Mouse (Mus musculus): Measurements from ENCODE around the gene Kif9. TPM values are rescaled to one million over a fixed set of nuclear protein-coding genes. Genes with fewer than 3 reads are reported as not detected.
A peak's percentile ranks its signal among the peaks of the same experiment; 100 is the strongest.

The Kif9 gene
- total and polyA plus RNA-seq, 3 experiments: 1.1 to 1.8 (median 1.8) TPM

DNA sequence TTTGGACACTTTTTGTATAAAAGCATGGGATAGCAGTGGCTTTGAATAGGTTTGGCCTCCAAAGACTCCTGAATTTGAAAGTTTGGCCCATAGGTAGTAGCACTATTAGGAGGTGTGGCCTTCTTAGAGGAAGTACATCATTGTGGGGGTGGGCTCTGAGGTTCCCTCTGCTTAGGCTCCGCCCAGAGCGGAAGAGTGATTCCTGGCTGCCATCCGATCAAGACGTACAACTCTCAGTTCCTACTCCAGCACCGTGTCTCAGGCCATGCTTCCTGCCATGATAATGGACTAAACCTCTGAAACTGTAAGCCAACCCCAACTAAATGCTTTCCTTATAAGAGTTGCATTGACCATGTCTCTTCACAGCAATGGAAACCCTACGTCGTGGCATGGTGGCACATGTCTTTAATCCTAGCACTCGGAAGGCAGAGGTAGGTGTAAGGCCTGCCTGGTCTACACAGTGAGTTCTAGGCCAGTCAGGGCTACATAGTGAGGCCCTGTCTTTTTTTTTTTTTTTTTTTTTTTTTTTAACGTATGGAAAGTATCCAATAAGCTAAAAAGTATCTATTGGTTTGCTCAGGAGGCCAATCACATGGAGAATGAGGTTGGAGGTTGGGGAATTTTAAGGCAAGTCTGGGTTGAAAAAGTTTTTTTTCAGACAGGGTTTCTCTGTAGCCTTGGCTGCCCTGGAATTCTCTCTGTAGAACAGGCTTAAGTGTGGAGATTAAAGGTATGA is 52.4 kb downstream of the Kif9 start:
- Histone ChIP-seq H3K9me3 (replicated peaks; ENCODE audit: low read length) (no peaks in the 10 kb centered on the region), H3K36me3 (replicated peaks in 1 of 2; ENCODE audit: control insufficient read depth in 1 of 2, insufficient read depth in 1 of 2, low read length in 1 of 2) (peaks cover 0 to 3% of the 10 kb centered on the region in 2 experiments), H3K4me2 (ENCODE audit: insufficient read depth, low read depth, poor library complexity, severe bottlenecking) (no peak overlapping the region), H3K9ac (ENCODE audit: insufficient read depth, low read depth) (no peak overlapping the region), H3K27me3 (replicated peaks) (no peaks in the 10 kb centered on the region), H3K4me3 (replicated peaks in 1 of 3; ENCODE audit: low read depth in 2 of 3, low read length in 2 of 3, poor library complexity in 1 of 3) (peak overlapping the region in 2 of 3 experiments; percentile 1 to 87), H3K27ac (ENCODE audit: insufficient read depth, low read depth) (no peak overlapping the region), H3K79me2 (replicated peaks; ENCODE audit: control insufficient read depth, extremely low read depth, insufficient read depth, poor library complexity, severe bottlenecking) (peaks cover 17% of the 10 kb centered on the region), H3K4me1 (ENCODE audit: control insufficient read depth in 1 of 2, insufficient read depth in 2 of 2) (peaks cover 3 to 25% of the 10 kb centered on the region in 2 experiments; a peak in 2 of 4 replicates)
- peak; percentile 53 for TF ChIP-seq POLR2A (IDR thresholded peaks at IDR 0.05; ENCODE audit: low read depth, low read length)
- peak; percentile 55 for TF ChIP-seq ZNF384 (IDR thresholded peaks at IDR 0.05; ENCODE audit: low read depth, low read length)
- TF ChIP-seq TBP (conservative IDR thresholded peaks at IDR 0.05; ENCODE audit: low read depth, low read length): 0 out of 2 replicates have a peak, but pooled peaks have one; percentile 36
- TF ChIP-seq MAX (IDR thresholded peaks at IDR 0.05; ENCODE audit: low read length): no peak
- in situ Hi-C loops (cut with MboI; ENCODE audit: low pct_ligation_motif_present, low pct_unique_long_range_greater_than_20kb, low sequenced_read_pairs): loop anchor here (10.0 kb wide), 1 partner anchor 54 kb away; the partner anchor contains the start of genes Kif9 and Klhl18
- peak; percentile 85 for DNase-seq (ENCODE audit: extremely low read depth)
- dilution Hi-C loops (cut with MboI; ENCODE audit: extremely low pct_ligation_motif_present, extremely low pct_unique_long_range_greater_than_20kb, low sequenced_read_pairs): no loop called here

DNA sequence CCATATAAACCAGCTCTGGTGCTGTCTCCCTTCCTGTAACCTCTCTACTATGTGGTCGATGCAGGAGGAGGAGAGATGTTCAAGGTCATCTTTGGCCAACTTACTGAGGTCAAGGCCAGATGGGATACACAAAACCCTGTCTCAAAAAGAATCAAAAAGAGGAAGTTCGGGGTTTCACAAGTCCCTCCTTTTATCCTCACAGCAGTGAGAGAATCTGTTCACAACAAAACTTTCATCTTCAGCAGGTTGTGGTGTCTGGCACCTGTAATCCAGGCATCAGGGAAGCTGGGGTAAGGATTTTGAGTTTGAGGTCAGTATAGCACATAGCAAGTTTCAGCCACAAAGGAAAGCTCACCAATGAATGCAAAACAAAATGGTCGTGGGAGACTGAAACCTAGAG is 53.9 kb downstream of the Kif9 start:
- dilution Hi-C loops (cut with MboI; ENCODE audit: extremely low pct_ligation_motif_present, extremely low pct_unique_long_range_greater_than_20kb, low sequenced_read_pairs): no loop called here
- H3K4me1 ChIP-seq (ENCODE audit: control insufficient read depth in 1 of 2, insufficient read depth in 2 of 2): peaks cover 14 to 40% of the 10 kb centered on the region in 2 experiments
- H3K4me3 ChIP-seq (replicated peaks in 1 of 3; ENCODE audit: low read depth in 2 of 3, low read length in 2 of 3, poor library complexity in 1 of 3): peak overlapping the region in 1 of 3 experiments; percentile 87
- 0 out of 2 replicates have a peak overlapping the region, but pooled peaks have one; percentile 65 for H3K9ac ChIP-seq (ENCODE audit: insufficient read depth, low read depth)
- peak; percentile 71 for DNase-seq (ENCODE audit: extremely low read depth)
- in situ Hi-C loops (cut with MboI; ENCODE audit: low pct_ligation_motif_present, low pct_unique_long_range_greater_than_20kb, low sequenced_read_pairs): loop anchor here (5.0 kb wide), 1 partner anchor 118 kb away; no protein-coding TSS in a partner anchor
- peak overlapping the region; percentile 52; the same call in 1 of the 2 replicates for H3K27ac ChIP-seq (ENCODE audit: insufficient read depth, low read depth)
- peaks cover 32% of the 10 kb centered on the region for H3K79me2 ChIP-seq (replicated peaks; ENCODE audit: control insufficient read depth, extremely low read depth, insufficient read depth, poor library complexity, severe bottlenecking)
- H3K27me3 ChIP-seq (replicated peaks): no peaks in the 10 kb centered on the region
- peaks cover 0 to 8% of the 10 kb centered on the region in 2 experiments for H3K36me3 ChIP-seq (replicated peaks in 1 of 2; ENCODE audit: control insufficient read depth in 1 of 2, insufficient read depth in 1 of 2, low read length in 1 of 2)
- no peaks in the 10 kb centered on the region for H3K9me3 ChIP-seq (replicated peaks; ENCODE audit: low read length)
- peak overlapping the region; percentile 97 for H3K4me2 ChIP-seq (ENCODE audit: insufficient read depth, low read depth, poor library complexity, severe bottlenecking)
- TF ChIP-seq JUN (IDR thresholded peaks at IDR 0.05; ENCODE audit: insufficient read depth, low read depth, low read length) (0 out of 2 replicates have a peak, but pooled peaks have one; percentile 1), JUND (conservative IDR thresholded peaks at IDR 0.05; ENCODE audit: low read depth, low read length) (no peak), IRF4 (IDR thresholded peaks at IDR 0.05; ENCODE audit: low read depth, low read length) (peak; percentile 77), HCFC1 (IDR thresholded peaks at IDR 0.05; ENCODE audit: low read depth, low read length) (no peak), RAD21 (IDR thresholded peaks at IDR 0.05; ENCODE audit: low read depth, low read length) (no peak), KAT2A (IDR thresholded peaks at IDR 0.05; ENCODE audit: insufficient replicate concordance, low read length) (no peak), MAZ (IDR thresholded peaks at IDR 0.05; ENCODE audit: low read depth, low read length) (no peak), ZNF384 (IDR thresholded peaks at IDR 0.05; ENCODE audit: low read depth, low read length) (no peak), ZMIZ1 (IDR thresholded peaks at IDR 0.05; ENCODE audit: low read depth, low read length) (no peak), BHLHE40 (IDR thresholded peaks at IDR 0.05; ENCODE audit: low read depth, low read length) (peak; percentile 60; the same call in 1 of the 2 replicates), MAX (IDR thresholded peaks at IDR 0.05; ENCODE audit: low read length) (no peak), PAX5 (IDR thresholded peaks at IDR 0.05; ENCODE audit: low read length) (no peak), MEF2A (IDR thresholded peaks at IDR 0.05; ENCODE audit: borderline replicate concordance, low read depth, low read length) (peak; percentile 53; the same call in 1 of the 2 replicates), CTCF (conservative IDR thresholded peaks at IDR 0.05 in 1 of 2, IDR thresholded peaks at IDR 0.05 in 1 of 2; ENCODE audit: low read depth in 2 of 2, low read length in 2 of 2) (no peak), USF1 (IDR thresholded peaks at IDR 0.05; ENCODE audit: low read depth, low read length) (no peak), CHD2 (IDR thresholded peaks at IDR 0.05; ENCODE audit: low read length) (no peak), POLR2A (IDR thresholded peaks at IDR 0.05; ENCODE audit: low read depth, low read length) (0 out of 2 replicates have a peak, but pooled peaks have one; percentile 18), MAFK (IDR thresholded peaks at IDR 0.05; ENCODE audit: insufficient replicate concordance, low read length) (peak; percentile 61; the same call in 1 of the 2 replicates), CHD1 (IDR thresholded peaks at IDR 0.05; ENCODE audit: low read depth, low read length) (no peak), SMC3 (IDR thresholded peaks at IDR 0.05; ENCODE audit: low read depth, low read length) (no peak; the same call in 1 of the 2 replicates), EP300 (IDR thresholded peaks at IDR 0.05; ENCODE audit: low read length) (peak; percentile 64; the same call in 1 of the 2 replicates), NELFE (IDR thresholded peaks at IDR 0.05; ENCODE audit: low read depth, low read length) (no peak), ZC3H11A (IDR thresholded peaks at IDR 0.05; ENCODE audit: low read depth, low read length) (no peak), ZKSCAN1 (IDR thresholded peaks at IDR 0.05; ENCODE audit: borderline replicate concordance, low read depth, low read length) (no peak), POLR2AphosphoS2 (IDR thresholded peaks at IDR 0.05; ENCODE audit: low read depth, low read length) (no peak), MXI1 (IDR thresholded peaks at IDR 0.05; ENCODE audit: low read depth, low read length) (no peak), ETS1 (conservative IDR thresholded peaks at IDR 0.05; ENCODE audit: low read depth, low read length) (peak; percentile 39; the same call in 1 of the 2 replicates), TCF12 (IDR thresholded peaks at IDR 0.05; ENCODE audit: low read depth, low read length) (no peak), UBTF (IDR thresholded peaks at IDR 0.05; ENCODE audit: low read depth, low read length) (no peak)

All from CH12.LX (cell line).